Mouse (Mus musculus): ENCODE data around the gene Ociad2.

- TF ChIP-seq POLR2A (IDR thresholded peaks at IDR 0.05; ENCODE audit: insufficient read depth, low read depth, low read length) (no peak), CTCF (IDR thresholded peaks at IDR 0.05) (no peak), EP300 (IDR thresholded peaks at IDR 0.05; ENCODE audit: insufficient read depth, low read depth, low read length) (no peak)
Measured at GRCm38 (mm10) chr5:73338832-73339163, 2.0 kb downstream of the Ociad2 start.

Data from heart, adult 2 months (tissue).